Mouse (Mus musculus) urinary bladder, postnatal 14 days (tissue): ENCODE data around the gene Gm3776.
"Not testable (repeated sequence)": the region's sequence is repeated elsewhere in the genome, so short reads cannot be mapped to it uniquely, and the experiment has no call there.

Source experiments
- DNase-seq: peaks from one replicate; pipeline ENCODE4 v3.0.0; 2021; ENCODE audit warnings: low spot score

Gm3776 gene

GRCm38 (mm10) chr9:78293683-78294082, 36.8 kb downstream of the Gm3776 start:
- DNase-seq: not testable (repeated sequence)

GRCm38 (mm10) chr9:78294781-78295180, 37.9 kb downstream of the Gm3776 start:
- DNase-seq: not testable (repeated sequence)

- peak; percentile 56 for DNase-seq
Observed at GRCm38 (mm10) chr9:78296089-78296488, 39.2 kb downstream of the Gm3776 start.

- DNase-seq: no peak
Observed at GRCm38 (mm10) chr9:78298232-78298631, 41.3 kb downstream of the Gm3776 start.

- not testable (repeated sequence) for DNase-seq
Observed at GRCm38 (mm10) chr9:78299143-78299542, 42.2 kb downstream of the Gm3776 start.

- not testable (repeated sequence) for DNase-seq
Observed at GRCm38 (mm10) chr9:78308122-78308521, 51.2 kb downstream of the Gm3776 start.

GRCm38 (mm10) chr9:78314696-78315095, 57.8 kb downstream of the Gm3776 start, which contains the start of gene Omt2a:
Gene Omt2a, minus strand, starts transcription at chr9:78314796.
- no peak for DNase-seq
